Mouse (Mus musculus) 3T3-L1 (cell line): Measurements from ENCODE around the gene Vamp5.

Experiments used
- DNase-seq: peaks from one replicate; pipeline ENCODE4 v3.0.0-alpha.2; 2015; ENCODE audit warnings: low read depth, low spot score

Vamp5 gene

GRCm38 (mm10) chr6:72389941-72390771 is 9.9 kb upstream of the Vamp5 start, which contains the start of gene Vamp8:
Vamp8 (minus strand) TSS chr6:72390703.
- DNase-seq: peak; percentile 76

- DNase-seq: no peak
Measured at GRCm38 (mm10) chr6:72389471-72389940, 9.2 kb upstream of the Vamp5 start.

- DNase-seq: no peak
Measured at GRCm38 (mm10) chr6:72388791-72389329, 8.6 kb upstream of the Vamp5 start.

GRCm38 (mm10) chr6:72388266-72388665 is 8.0 kb upstream of the Vamp5 start:
- DNase-seq: no peak

- no peak for DNase-seq
Measured at GRCm38 (mm10) chr6:72387816-72388215, 7.5 kb upstream of the Vamp5 start.

DNA sequence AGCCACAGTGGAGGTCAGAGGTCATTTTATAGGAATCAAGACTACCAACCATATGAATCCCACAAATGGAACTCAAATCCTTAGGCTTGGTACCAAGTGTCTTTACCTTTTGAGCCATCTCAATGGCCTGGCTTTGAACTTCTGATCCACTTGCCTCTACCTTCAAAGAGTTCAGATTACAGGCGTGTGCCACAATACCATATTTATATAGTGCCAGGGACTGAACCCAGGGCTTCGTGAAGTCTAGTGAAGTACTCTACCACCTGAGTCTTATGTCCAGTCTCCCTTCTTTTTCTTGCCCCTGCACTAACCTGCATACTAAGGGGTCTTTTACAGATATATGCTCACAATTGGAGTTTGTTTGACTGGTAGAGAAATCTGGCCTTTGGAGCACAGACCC is 6.3 kb upstream of the Vamp5 start:
- DNase-seq: no peak

DNA sequence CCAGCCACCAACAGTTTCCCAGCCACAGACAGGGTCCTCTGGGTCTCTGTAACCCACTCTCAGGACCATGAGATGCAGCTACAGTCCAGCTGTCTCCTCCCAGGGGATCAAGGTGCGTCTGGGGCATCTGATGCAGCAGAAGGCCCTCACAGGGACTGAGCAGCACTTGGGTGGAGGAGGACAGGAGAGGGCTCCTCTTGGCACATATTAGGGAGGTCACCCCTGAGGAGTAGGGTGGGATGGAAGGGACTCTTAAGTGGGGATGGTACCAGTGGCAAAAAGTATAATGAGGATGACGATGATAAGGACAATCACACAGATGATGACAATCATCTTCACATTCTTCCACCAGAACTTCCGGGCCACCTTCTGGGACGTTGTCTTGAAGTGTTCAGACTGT is 5.0 kb upstream of the Vamp5 start:
- no peak for DNase-seq

- DNase-seq: no peak
Measured at GRCm38 (mm10) chr6:72383952-72384351, 3.7 kb upstream of the Vamp5 start.

DNA sequence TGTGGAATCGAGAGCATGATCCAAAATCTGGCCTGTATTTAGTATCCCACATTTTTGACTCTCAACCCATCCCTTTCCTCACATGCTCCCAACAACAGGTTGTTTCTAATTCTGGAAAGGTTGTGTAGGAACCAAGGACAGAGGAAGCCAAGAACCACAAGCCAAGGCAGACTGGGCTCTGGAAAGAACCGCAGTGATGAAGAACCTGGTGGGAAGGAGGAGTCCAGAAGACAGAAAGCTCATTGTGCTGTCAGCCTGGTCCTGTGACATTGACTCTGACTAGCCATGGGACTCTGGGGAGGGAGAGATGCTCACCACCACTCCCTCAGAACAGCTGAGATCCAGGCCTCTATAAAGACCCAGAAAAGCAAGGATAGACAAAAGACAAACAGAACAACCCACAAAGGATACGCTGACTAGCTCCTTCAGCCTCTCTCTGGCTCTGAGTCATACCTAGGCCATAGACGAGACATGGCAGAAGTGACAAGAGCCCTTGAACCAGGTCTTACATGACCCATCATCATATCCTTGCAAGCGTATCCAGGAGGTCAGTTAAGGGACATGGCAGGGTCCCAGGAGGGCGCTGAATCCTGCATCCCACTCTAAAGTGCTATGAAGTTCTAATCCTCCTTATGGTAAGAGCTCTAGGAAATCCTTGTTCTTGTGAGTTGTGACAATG is 3.0 kb upstream of the Vamp5 start:
- no peak for DNase-seq

GRCm38 (mm10) chr6:72382494-72382893 is 2.2 kb upstream of the Vamp5 start:
- DNase-seq: no peak

- peak; percentile 78 for DNase-seq
Measured at GRCm38 (mm10) chr6:72379377-72380130, 714 bp downstream of the Vamp5 start.

GRCm38 (mm10) chr6:72378510-72379234 is 1.6 kb downstream of the Vamp5 start:
- no peak for DNase-seq

GRCm38 (mm10) chr6:72374820-72375563 is 5.3 kb downstream of the Vamp5 start:
- no peak for DNase-seq

DNA sequence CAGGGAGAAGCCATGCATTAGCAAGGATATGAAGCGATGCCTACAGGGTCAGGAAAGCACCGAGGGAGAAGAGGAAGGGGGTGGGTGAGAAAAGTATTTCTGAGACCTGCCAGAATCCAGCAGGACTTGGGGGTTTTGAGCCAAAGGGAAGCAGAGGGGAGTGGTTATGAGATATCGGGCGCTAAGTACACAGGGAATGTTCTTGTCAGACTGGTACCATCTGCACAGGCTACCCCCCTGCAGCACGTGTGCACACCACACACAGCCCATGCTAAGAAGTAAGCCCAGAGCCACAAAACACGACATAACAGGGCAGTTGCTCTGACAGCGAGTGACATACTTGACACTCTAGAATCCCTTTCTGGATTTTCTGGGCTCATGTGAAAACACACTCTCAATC is 6.1 kb downstream of the Vamp5 start:
- DNase-seq: no peak

DNA sequence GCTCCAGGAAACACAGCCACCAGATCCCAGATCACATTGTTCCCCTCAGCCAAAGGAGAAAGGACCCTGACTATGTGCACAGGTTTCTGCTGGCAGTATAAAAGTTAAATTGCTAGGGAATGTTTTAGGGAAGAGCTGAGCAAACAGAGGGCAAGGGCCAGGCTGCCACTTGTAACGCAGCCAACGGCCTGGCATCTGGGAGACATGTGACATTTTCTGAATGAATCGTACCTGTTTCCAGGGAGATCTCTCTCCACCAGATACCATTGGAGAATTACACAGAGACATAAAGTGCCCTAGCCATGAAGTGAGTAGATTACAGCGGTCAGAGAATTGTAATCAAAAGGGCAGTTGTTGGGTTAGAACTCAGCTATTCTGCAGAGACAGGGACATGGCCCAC is 7.1 kb downstream of the Vamp5 start:
- no peak for DNase-seq

DNA sequence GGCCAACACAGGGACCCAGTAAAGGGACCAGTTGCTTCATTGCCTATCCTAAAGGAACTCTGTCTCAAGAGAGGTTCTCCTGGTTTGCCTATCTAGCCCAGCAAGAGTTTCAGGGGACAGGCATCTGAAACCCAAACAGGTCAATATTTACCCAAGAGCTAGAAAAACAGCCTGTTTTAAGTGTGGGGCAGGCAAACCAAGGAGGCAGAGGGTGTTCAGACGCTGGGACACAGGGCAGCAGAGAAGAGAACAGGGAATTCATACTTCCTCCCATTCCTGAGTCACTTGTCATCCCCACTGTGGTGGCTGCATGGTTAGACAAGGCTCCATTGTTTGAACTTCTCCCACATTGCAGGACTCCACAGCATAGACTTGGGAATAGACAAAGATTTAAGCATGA is 8.7 kb downstream of the Vamp5 start:
- peak; percentile 87 for DNase-seq

- DNase-seq: peak; percentile 97
Measured at GRCm38 (mm10) chr6:72371147-72371546, 9.1 kb downstream of the Vamp5 start.

- peak; percentile 78 for DNase-seq
Measured at GRCm38 (mm10) chr6:72370091-72370490, 10.2 kb downstream of the Vamp5 start.

GRCm38 (mm10) chr6:72369557-72369956 is 10.7 kb downstream of the Vamp5 start:
- peak; percentile 77 for DNase-seq

GRCm38 (mm10) chr6:72367460-72367974 is 12.8 kb downstream of the Vamp5 start:
- no peak for DNase-seq
